Mouse (Mus musculus) erythroblast, embryonic 14.5 days (primary cell): ENCODE measurements around the gene Tle2.

ENCODE experiments used
- GATA1 ChIP-seq: IDR thresholded peaks from 2 replicates; pipeline ENCODE4 v1.6.1; 2012; ENCODE audit warnings: low read length, inconsistent platforms, mixed read lengths
- TAL1 ChIP-seq: IDR thresholded peaks from 3 replicates; pipeline ENCODE4 v1.6.1; 2012; ENCODE audit warnings: low read length, inconsistent platforms, mixed read lengths

DNA sequence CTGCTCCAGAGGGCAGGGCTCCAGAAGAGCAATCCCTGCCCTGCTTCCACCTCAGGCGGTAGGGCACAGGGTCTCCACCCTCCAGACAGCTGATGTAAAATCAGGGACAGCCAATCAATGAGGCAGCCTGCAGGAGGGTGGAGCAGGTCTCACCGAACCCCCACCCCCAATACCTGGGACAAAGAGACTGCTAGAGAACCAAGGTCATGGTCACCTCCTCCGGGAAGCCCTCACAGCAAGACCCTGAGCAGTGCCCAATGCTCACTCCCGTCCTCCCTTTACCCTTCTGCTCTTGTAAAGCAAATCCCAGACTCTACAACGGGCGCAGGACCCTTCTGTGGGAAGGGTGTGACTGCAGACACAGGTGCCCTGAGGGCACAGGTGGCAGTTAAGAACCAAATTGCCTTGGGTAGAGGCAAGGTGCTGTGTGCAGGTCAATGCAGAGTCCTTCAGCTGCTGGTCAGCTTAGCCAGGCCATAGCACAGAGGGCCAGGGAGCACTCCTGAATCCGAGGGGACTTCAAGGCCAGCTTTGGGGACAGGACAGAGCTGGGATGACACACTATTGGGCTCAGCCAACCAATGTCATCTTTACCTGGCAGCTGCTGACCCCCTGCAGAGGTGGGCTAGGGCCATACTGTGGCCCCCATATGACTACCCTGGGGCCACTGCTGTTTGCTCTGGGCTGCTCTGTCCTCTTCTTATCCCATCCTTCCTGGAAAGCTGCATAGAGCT is 31.5 kb upstream of the Tle2 start:
- TF ChIP-seq GATA1 (no peak), TAL1 (no peak)
